Mouse (Mus musculus): ENCODE results near the gene Shank2. TPM values are rescaled to one million over a fixed set of nuclear protein-coding genes. Genes with fewer than 3 reads are reported as not detected.

Shank2 gene
- total RNA-seq, 2 experiments from 2014 or later: 133 to 146 TPM

GRCm38 (mm10) chr7:144159556-144159955 lies 157.8 kb downstream of the Shank2 start:
- peak; percentile 62 to 85 for DNase-seq (ENCODE audit: low spot score in 2 of 2)

- DNase-seq (ENCODE audit: low spot score in 2 of 2): no peak
Measured at GRCm38 (mm10) chr7:144160066-144160465, 158.3 kb downstream of the Shank2 start.

- peak in 1 of 2 experiments; percentile 42 for DNase-seq (ENCODE audit: low spot score in 2 of 2)
Measured at GRCm38 (mm10) chr7:144160646-144161249, 159.0 kb downstream of the Shank2 start.

- DNase-seq (ENCODE audit: low spot score in 2 of 2): no peak
Measured at GRCm38 (mm10) chr7:144170272-144170671, 168.5 kb downstream of the Shank2 start.

GRCm38 (mm10) chr7:144170686-144171085 lies 169.0 kb downstream of the Shank2 start:
- peak; percentile 55 to 69 for DNase-seq (ENCODE audit: low spot score in 2 of 2)

- peak in 1 of 2 experiments; percentile 46 for DNase-seq (ENCODE audit: low spot score in 2 of 2)
Measured at GRCm38 (mm10) chr7:144173869-144174268, 172.1 kb downstream of the Shank2 start.

GRCm38 (mm10) chr7:144174329-144174728 lies 172.6 kb downstream of the Shank2 start:
- peak in 1 of 2 experiments; percentile 47 for DNase-seq (ENCODE audit: low spot score in 2 of 2)

- DNase-seq (ENCODE audit: low spot score in 2 of 2): peak in 1 of 2 experiments; percentile 39
Measured at GRCm38 (mm10) chr7:144175025-144175424, 173.3 kb downstream of the Shank2 start.

- DNase-seq (ENCODE audit: low spot score in 2 of 2): peak; percentile 61 to 69
Measured at GRCm38 (mm10) chr7:144175481-144176233, 173.9 kb downstream of the Shank2 start.

- DNase-seq (ENCODE audit: low spot score in 2 of 2): no peak
Measured at GRCm38 (mm10) chr7:144176234-144176730, 174.6 kb downstream of the Shank2 start.

GRCm38 (mm10) chr7:144179436-144179835 lies 177.7 kb downstream of the Shank2 start:
- no peak for DNase-seq (ENCODE audit: low spot score in 2 of 2)

GRCm38 (mm10) chr7:144180885-144181284 lies 179.2 kb downstream of the Shank2 start:
- peak in 1 of 2 experiments; percentile 62 for DNase-seq (ENCODE audit: low spot score in 2 of 2)

- no peak for DNase-seq (ENCODE audit: low spot score in 2 of 2)
Measured at GRCm38 (mm10) chr7:144187869-144188430, 186.2 kb downstream of the Shank2 start.

GRCm38 (mm10) chr7:144189446-144189845 lies 187.7 kb downstream of the Shank2 start:
- peak in 1 of 2 experiments; percentile 32 for DNase-seq (ENCODE audit: low spot score in 2 of 2)

GRCm38 (mm10) chr7:144198491-144198890 lies 196.8 kb downstream of the Shank2 start:
- no peak for DNase-seq (ENCODE audit: low spot score in 2 of 2)

- DNase-seq (ENCODE audit: low spot score in 2 of 2): no peak
Measured at GRCm38 (mm10) chr7:144202017-144202682, 200.4 kb downstream of the Shank2 start.

- peak in 1 of 2 experiments; percentile 59 for DNase-seq (ENCODE audit: low spot score in 2 of 2)
Measured at GRCm38 (mm10) chr7:144204290-144204689, 202.6 kb downstream of the Shank2 start.

GRCm38 (mm10) chr7:144205161-144205560 lies 203.4 kb downstream of the Shank2 start:
- no peak for DNase-seq (ENCODE audit: low spot score in 2 of 2)

GRCm38 (mm10) chr7:144205837-144206236 lies 204.1 kb downstream of the Shank2 start:
- DNase-seq (ENCODE audit: low spot score in 2 of 2): no peak

GRCm38 (mm10) chr7:144206254-144206653 lies 204.5 kb downstream of the Shank2 start:
- no peak for DNase-seq (ENCODE audit: low spot score in 2 of 2)

GRCm38 (mm10) chr7:144207100-144207499 lies 205.4 kb downstream of the Shank2 start:
- DNase-seq (ENCODE audit: low spot score in 2 of 2): peak in 1 of 2 experiments; percentile 14
